Mouse (Mus musculus) hindbrain, embryonic 15.5 days (tissue): ENCODE data around the gene Tmem132e. TPM values are rescaled to one million over a fixed set of nuclear protein-coding genes. Genes with fewer than 3 reads are reported as not detected.
A peak's percentile ranks its signal among the peaks of the same experiment; 100 is the strongest.

Source experiments
- ATAC-seq: fragments of 200-750 bp; cut with Nextera tagmentation; 2 replicates; pipeline ENCODE4 v1.8.0; 2017; ENCODE audit warnings: low read depth, moderate number of reproducible peaks, moderate TSS enrichment; ENCODE audit not compliant: low FRiP score
- H3K27ac ChIP-seq: fragments of 300-500 bp; sonication (generic); replicated peaks from 2 replicates; pipeline ENCODE4 v1.5.1; 2015; ENCODE audit warnings: mild to moderate bottlenecking, inconsistent platforms
- H3K27me3 ChIP-seq: fragments of 300-500 bp; sonication (generic); 2 replicates; pipeline ENCODE4 v1.6.1; 2015; ENCODE audit warnings: control low read depth, inconsistent platforms
- H3K36me3 ChIP-seq: fragments of 300-500 bp; sonication (generic); 2 replicates; pipeline ENCODE4 v1.6.1; 2015; ENCODE audit warnings: control low read depth, inconsistent platforms
- H3K4me1 ChIP-seq: fragments of 300-500 bp; sonication (generic); replicated peaks from 2 replicates; pipeline ENCODE4 v1.6.1; 2015; ENCODE audit warnings: control low read depth, inconsistent platforms
- H3K4me2 ChIP-seq: fragments of 300-500 bp; sonication (generic); 2 replicates; pipeline ENCODE4 v1.6.1; 2015; ENCODE audit warnings: moderate library complexity, mild to moderate bottlenecking, inconsistent platforms
- H3K4me3 ChIP-seq: fragments of 300-500 bp; sonication (generic); 2 replicates; pipeline ENCODE4 v1.5.1; 2015; ENCODE audit warnings: mild to moderate bottlenecking, inconsistent platforms
- H3K9ac ChIP-seq: fragments of 300-500 bp; sonication (generic); 2 replicates; pipeline ENCODE4 v1.6.1; 2015; ENCODE audit warnings: inconsistent platforms
- H3K9me3 ChIP-seq: fragments of 300-500 bp; sonication (generic); 2 replicates; pipeline ENCODE4 v1.6.1; 2016; ENCODE audit warnings: control low read depth, inconsistent platforms
- WGBS: fragments of 180-500 bp; shearing (Covaris S2); methylation state at CpG from one replicate; pipeline ENCODE4 v1.1.7; 2015; 5-methylcytosine and 5-hydroxymethylcytosine counted together
- polyA plus RNA-seq: library from polyadenylated mRNA; unstranded; fragments of >200 nt; fragmentation: Nextera tagmentation; extraction: Ambion mirVana; gene quantifications from 2 replicates; pipeline ENCODE4 v1.2.1, GENCODE M21; 2015

Tmem132e gene
- 4.2 and 4.3 TPM in 2 replicates for polyA plus RNA-seq

DNA sequence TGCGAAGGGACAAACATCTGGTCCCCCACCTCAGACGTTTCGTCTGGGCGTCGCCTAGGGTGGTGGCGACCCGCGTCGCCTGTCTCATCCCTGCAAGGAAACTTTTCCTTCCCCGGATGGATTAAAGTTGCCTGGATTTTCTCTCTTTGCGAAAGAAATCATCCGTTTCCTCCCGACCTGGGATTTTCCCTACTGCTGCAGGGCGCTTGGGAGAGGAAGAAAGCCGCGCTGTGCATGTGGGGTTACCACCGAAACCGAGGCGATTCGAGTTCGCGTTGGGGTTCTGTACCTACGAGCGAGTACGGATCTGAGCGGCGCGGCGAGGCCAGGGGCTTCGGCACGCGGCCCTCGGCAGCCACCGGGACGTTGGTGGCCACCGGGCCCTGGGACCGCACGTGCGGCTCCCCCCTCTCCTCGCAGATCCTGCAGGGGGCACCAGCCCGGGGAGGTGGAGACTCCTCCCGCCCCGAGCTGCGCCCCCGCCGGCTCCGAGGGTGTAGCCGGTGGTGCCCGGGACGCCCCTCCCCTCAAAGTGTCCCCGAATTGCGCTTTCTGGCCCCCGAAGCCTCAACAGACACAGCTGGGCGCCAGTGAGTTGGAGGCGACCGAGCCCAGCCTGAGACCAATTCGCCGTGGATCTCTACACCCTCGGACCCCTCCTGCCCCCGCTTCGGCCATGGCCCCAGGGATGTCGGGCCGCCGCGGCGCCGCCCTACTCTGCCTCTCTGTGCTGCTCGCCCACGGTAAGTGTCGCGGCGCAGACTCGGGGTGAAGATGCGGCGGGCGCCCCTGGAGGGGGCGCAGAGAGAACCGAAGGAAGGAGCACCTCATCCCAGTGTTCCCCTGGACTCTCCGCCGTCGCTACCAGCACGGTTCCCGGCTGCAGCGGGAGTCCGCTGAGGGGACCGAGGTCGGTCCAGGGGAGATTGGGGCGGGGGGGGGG lies at the start of gene Tmem132e:
Gene Tmem132e (plus strand): TSS at position 530 of the 943 bp plus-strand sequence.
- Histone ChIP-seq H3K27ac (peak within 1 kb of the TSS; percentile 73), H3K4me2 (peak within 1 kb of the TSS; percentile 96), H3K9ac (peak within 1 kb of the TSS; percentile 74), H3K4me1 (peaks cover 58% of the 10 kb centered on the region), H3K4me3 (peak within 1 kb of the TSS; percentile 89), H3K27me3 (peaks cover 27% of the 10 kb centered on the region), H3K36me3 (no peaks in the 10 kb centered on the region), H3K9me3 (no peaks in the 10 kb centered on the region)
- under 1% methylated on average over 85 of the region's 88 CpGs for WGBS
- no peak for ATAC-seq

DNA sequence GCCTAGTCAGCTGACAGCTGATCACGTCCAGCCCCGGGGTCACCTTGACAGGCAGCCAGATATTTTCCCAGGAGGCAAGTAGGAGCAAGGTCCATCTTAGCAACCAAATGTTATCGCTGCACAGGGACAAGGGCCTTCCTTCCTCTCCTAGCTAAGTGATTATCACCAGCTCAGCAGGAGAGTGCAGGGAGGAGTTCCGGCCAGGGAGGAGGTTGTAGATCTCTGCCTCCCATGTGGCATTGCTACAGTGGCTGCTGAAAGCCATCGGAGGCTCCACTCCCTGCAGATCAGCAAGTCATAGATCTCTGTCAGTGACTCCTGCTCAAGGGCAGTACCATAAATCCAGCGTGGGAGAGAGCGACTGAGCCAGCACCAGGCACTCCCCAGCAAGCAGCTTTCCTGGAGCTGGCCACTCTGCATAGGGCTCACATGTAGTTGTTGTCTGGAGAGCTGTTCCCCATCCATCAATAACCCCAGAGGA lies 48.7 kb upstream of the Tmem132e start:
- Histone ChIP-seq H3K27ac (peak overlapping the region; percentile 19), H3K36me3 (no peaks in the 10 kb centered on the region), H3K9me3 (no peaks in the 10 kb centered on the region), H3K9ac (no peak overlapping the region), H3K4me2 (no peak overlapping the region), H3K4me1 (peaks cover 14% of the 10 kb centered on the region), H3K4me3 (no peak overlapping the region), H3K27me3 (no peaks in the 10 kb centered on the region)
- WGBS: 20% methylated on average over 7 of the region's 7 CpGs
- ATAC-seq: peak; percentile 54

DNA sequence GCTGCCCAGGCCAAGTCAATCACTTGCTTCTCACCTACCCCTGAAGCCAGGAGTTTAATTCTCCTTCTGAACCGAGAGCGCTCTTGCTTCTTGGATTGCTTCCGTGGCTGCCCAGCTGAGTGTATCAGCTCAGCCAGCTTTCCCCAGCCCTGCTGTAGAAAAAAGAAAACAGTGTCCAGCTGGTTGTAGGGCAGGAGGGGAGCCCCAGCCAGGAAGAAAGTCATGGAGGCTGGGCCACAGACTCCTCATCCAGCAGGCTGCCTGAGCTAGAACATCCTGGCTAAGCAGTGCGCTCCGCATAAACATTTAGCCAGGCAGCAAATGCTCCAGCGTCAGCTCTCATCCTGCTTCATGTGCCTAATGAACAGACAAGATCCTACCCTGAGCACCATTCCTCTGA lies 48.3 kb upstream of the Tmem132e start:
- Histone ChIP-seq H3K9ac (no peak overlapping the region), H3K4me2 (no peak overlapping the region), H3K4me1 (peaks cover 14% of the 10 kb centered on the region), H3K4me3 (no peak overlapping the region), H3K27ac (peak overlapping the region; percentile 19), H3K9me3 (no peaks in the 10 kb centered on the region), H3K27me3 (no peaks in the 10 kb centered on the region), H3K36me3 (no peaks in the 10 kb centered on the region)
- 46% methylated on average over 6 of the region's 6 CpGs for WGBS
- ATAC-seq: no peak

DNA sequence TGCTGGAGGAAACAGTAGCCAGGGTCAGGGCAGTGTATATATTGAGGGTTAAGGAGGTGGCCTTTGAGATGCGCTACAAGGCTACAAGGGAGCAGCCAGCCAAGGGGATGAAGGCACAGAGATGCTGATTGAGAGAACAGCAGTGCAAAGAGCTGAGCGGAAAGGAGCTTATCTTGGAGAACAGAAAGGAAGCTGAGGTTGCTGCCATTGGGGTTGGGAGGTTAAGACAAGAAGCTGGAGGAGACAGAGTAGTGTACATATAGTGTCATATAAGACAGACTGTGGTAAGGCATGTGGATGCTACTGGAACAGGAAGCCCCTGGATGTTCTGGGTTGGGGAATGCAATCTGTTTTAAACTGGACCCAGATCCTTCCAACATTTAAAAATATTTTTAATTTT lies 47.8 kb upstream of the Tmem132e start:
- Histone ChIP-seq H3K36me3 (no peaks in the 10 kb centered on the region), H3K9ac (no peak overlapping the region), H3K4me1 (peaks cover 18% of the 10 kb centered on the region), H3K4me3 (no peak overlapping the region), H3K27me3 (no peaks in the 10 kb centered on the region), H3K27ac (peak overlapping the region; percentile 19), H3K9me3 (no peaks in the 10 kb centered on the region), H3K4me2 (no peak overlapping the region)
- WGBS: 59% methylated on average over 2 of the region's 2 CpGs
- no peak for ATAC-seq

DNA sequence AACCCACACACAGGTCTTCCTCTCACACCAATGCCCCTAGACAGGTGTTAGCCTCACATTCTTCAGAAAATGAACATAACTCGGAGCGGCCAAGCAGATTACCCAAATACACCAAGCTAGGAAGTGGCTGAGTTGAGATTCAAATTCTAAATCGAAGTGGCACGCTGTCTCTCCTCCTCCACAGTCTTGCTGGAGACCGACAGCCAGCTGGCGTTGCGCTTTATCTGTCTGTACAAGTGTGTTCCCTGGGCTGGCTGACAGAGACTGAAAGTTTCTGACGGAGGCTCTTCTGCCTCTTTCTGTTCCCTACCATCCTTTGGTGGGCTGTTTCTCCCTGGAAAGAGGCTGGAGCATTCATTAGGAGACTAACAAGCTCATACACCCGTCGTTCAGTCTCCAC lies 37.7 kb upstream of the Tmem132e start:
- no peak overlapping the region for H3K4me2 ChIP-seq
- H3K27me3 ChIP-seq: no peaks in the 10 kb centered on the region
- H3K27ac ChIP-seq: no peak overlapping the region
- no peaks in the 10 kb centered on the region for H3K4me1 ChIP-seq
- H3K4me3 ChIP-seq: no peak overlapping the region
- H3K36me3 ChIP-seq: no peaks in the 10 kb centered on the region
- no peak for ATAC-seq
- H3K9me3 ChIP-seq: no peaks in the 10 kb centered on the region
- WGBS: 89% methylated on average over 10 of the region's 10 CpGs
- H3K9ac ChIP-seq: no peak overlapping the region

DNA sequence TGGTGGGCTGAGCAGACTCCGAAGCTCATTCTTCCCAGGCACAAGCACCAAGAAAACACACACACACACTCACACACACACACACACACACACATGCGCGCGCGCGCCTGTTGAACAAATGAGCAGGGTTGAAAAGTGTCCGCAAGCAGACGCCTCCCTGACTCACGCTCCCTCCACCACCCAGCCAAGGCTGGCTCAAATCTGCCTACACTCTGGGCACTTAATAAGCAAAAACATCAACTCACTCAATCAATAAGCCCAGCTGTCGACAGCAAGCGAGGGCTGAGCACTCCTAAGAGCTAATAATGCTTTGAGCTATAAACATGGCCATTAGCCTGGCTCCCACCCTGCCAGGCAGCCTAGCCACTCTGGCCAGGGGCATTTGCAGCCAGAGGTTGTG lies 18.5 kb upstream of the Tmem132e start:
- Histone ChIP-seq H3K36me3 (no peaks in the 10 kb centered on the region), H3K4me1 (peaks cover 4% of the 10 kb centered on the region; the same call in 1 of the 2 replicates), H3K27ac (no peak overlapping the region), H3K27me3 (no peaks in the 10 kb centered on the region), H3K4me3 (no peak overlapping the region), H3K9ac (no peak overlapping the region), H3K9me3 (no peaks in the 10 kb centered on the region), H3K4me2 (no peak overlapping the region)
- no peak for ATAC-seq
- WGBS: 61% methylated on average over 11 of the region's 11 CpGs

DNA sequence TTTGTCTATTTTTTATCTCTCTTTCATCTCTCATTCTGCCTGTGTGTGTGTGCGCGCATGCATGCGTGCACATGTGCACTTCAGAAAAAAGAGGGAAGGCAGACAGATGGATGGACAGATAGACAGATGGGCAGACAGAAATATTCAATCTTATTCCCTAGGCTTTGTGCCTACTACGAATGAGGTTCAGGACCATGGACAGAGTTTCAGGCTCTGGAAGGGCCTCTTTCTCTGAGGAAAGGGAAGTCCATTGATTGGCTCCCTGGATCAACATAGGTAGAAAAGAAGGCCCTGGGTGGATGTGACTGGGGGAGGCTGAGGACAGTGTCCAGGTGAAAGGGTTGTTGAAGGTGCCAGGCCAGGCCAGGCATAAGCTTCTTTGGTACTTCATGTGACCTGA lies 17.1 kb upstream of the Tmem132e start:
- H3K27me3 ChIP-seq: no peaks in the 10 kb centered on the region
- 69% methylated on average over 4 of the region's 4 CpGs for WGBS
- no peaks in the 10 kb centered on the region for H3K9me3 ChIP-seq
- H3K36me3 ChIP-seq: no peaks in the 10 kb centered on the region
- no peak overlapping the region for H3K27ac ChIP-seq
- H3K4me3 ChIP-seq: no peak overlapping the region
- no peak for ATAC-seq
- no peak overlapping the region for H3K4me2 ChIP-seq
- no peak overlapping the region for H3K9ac ChIP-seq
- peaks cover 4% of the 10 kb centered on the region; the same call in 1 of the 2 replicates for H3K4me1 ChIP-seq

DNA sequence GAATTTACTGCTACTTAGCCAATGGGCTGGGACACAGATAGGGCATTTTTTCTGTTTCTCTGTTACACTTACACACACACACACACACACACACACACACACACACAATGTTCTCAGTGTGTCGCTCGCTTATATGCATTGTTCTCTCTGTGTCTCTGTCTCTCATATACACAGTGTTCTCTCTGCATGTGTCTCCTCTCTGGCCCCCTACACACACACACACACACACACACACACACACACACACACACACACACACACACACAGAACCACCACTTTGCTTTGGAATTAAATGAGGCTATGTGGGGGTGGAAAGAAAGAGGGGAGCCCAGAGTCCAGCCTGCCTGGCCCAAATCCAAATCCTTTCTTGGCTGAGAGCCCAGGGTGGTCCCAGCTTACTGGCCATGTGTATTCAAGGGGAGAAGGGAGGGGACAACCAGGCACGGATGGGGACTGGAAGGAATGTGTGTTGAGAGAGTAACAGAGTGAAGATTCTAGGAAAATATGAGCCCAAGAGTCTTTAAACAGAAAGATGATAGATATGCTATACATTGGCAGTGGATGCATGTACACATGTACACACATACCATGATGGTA lies 8.0 kb upstream of the Tmem132e start:
- Histone ChIP-seq H3K27me3 (peaks cover 17% of the 10 kb centered on the region), H3K9ac (no peak overlapping the region), H3K27ac (no peak overlapping the region), H3K36me3 (no peaks in the 10 kb centered on the region), H3K4me3 (no peak overlapping the region), H3K4me2 (no peak overlapping the region), H3K4me1 (peaks cover 10% of the 10 kb centered on the region; the same call in 1 of the 2 replicates), H3K9me3 (no peaks in the 10 kb centered on the region)
- 35% methylated on average over 3 of the region's 3 CpGs for WGBS
- ATAC-seq: peak; percentile 86

DNA sequence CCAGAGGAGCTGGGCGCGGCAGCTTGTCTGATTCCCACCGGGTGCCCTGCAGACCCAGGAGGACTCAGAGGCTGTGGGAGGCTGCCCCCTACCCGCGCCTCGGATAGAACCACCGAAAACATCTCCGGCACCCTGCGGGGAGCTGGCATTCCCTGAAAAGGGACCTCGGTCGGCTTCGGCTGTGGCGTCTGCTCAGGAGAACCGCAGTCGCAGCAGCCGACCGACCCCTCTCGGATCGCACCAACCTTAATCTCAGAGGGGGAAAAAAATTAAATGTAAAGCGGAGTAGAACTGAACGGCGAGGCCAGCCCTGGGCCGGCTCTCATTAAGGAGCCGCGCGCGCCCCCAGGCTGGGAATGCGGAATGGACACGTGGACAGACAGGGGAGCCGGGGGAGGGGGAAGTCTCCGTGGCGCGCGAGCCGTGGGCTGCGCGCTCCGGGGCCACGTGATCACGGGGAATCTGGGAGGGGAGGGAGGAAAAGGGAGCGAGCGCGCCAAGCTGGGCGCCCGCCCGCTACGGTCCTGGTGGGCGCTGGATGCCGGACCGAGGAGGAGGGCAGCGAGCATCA lies 1.6 kb upstream of the Tmem132e start:
- H3K4me1 ChIP-seq: peaks cover 52% of the 10 kb centered on the region

DNA sequence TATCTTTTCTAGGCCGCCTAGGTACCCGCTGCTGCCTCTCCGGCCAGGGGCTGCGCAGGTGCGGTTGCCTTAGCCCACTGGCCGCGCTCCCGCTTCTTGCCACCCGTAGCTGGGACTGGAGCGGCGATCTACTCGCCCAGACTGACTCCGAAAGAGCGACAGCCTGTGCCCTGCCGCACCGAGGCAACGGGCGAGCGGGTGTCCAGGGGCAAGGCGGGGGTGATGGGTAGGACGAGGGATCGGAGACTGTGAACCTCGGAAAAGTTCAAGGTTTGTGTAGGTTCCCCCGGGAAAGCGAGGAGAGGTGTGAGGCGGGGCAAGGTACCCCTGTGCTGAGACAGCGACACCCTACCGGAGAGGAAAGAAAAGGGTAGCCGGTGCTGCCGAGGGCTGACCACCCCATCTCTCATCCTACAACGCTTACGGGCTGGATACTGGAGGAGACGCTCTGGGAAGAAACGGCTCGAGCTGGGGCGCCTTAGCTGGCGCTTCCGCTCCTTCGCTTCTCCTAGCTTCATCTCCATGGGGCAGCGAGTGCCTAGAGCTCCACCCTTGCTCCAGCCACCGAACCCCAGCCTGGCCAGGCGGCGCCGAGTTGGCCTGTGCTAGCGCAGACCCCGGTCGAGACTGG lies 874 bp upstream of the Tmem132e start:
- Histone ChIP-seq H3K27me3 (peaks cover 31% of the 10 kb centered on the region), H3K4me2 (peak overlapping the region; percentile 96)
- WGBS: under 1% methylated on average over 47 of the region's 47 CpGs

More for the DNA sequence above, 1.6 kb upstream of the Tmem132e start:
- no peaks in the 10 kb centered on the region for H3K9me3 ChIP-seq
- H3K4me2 ChIP-seq: peak overlapping the region; percentile 96
- peak overlapping the region; percentile 73 for H3K27ac ChIP-seq
- peaks cover 33% of the 10 kb centered on the region for H3K27me3 ChIP-seq
- H3K36me3 ChIP-seq: no peaks in the 10 kb centered on the region
- peak; percentile 91 for ATAC-seq
- WGBS: under 1% methylated on average over 49 of the region's 51 CpGs
- H3K4me3 ChIP-seq: peak overlapping the region; percentile 89
- peak overlapping the region; percentile 74 for H3K9ac ChIP-seq

DNA sequence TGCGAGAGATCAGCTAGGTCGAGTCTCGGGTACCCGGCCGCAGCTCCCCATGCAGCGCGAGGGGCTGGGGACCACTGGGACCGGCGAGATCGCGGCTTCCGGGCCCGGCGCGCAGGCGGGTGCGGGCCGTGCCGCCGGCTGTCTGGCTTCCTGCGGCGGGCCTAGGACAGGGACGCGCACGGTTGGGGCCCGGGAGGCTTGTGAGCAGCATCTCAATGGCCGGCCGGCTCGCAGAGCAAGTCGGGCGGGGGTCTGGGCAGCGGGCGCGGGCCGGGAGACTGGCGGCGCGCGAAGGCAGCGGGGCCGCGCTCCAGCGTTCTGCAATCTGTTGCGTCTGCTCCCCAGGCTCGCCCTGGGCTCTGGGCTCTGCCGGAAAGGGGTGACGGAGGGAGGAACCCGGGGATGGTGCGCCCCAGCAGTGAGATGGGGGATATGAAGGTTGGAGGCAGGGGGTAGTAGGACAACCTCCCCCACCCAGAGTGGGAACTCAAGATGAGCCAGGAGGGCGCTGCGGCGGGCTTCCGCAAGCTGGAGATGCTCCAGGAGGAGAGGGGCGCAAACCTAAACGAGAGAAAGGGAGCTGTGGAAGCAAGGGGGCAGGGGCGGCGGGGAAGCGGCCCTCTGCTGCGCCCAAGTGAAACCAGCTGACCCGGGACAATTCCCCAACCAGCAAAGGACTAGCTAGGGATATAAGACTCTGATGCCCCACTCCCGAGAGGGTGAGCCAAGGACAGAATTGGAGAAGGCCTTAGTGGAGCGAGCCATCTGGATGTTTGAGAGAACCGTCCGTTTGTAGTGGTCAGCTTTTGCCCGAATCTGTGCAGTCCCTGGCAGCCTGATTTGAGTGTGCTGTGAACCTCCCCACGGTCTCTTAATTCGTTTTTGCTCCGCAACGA lies 944 bp downstream of the Tmem132e start:
- H3K9ac ChIP-seq: peak overlapping the region; percentile 74
- no peaks in the 10 kb centered on the region for H3K9me3 ChIP-seq
- peak overlapping the region; percentile 89 for H3K4me3 ChIP-seq
- H3K27ac ChIP-seq: peak overlapping the region; percentile 73
- H3K27me3 ChIP-seq: peaks cover 32% of the 10 kb centered on the region
- H3K4me2 ChIP-seq: peak overlapping the region; percentile 96
- H3K36me3 ChIP-seq: no peaks in the 10 kb centered on the region
- under 1% methylated on average over 69 of the region's 69 CpGs for WGBS
- ATAC-seq: peak; percentile 16; the same call in 1 of the 2 replicates
- peaks cover 58% of the 10 kb centered on the region for H3K4me1 ChIP-seq

More for the DNA sequence above, 874 bp upstream of the Tmem132e start:
- no peaks in the 10 kb centered on the region for H3K36me3 ChIP-seq
- peak overlapping the region; percentile 73 for H3K27ac ChIP-seq
- H3K9me3 ChIP-seq: no peaks in the 10 kb centered on the region
- H3K9ac ChIP-seq: peak overlapping the region; percentile 74
- peaks cover 58% of the 10 kb centered on the region for H3K4me1 ChIP-seq
- ATAC-seq: peak; percentile 2; the same call in 1 of the 2 replicates
- peak overlapping the region; percentile 89 for H3K4me3 ChIP-seq
